Mouse (Mus musculus) forebrain, postnatal 0 days (tissue): ENCODE measurements around the gene Lenep. TPM values are rescaled to one million over a fixed set of nuclear protein-coding genes. Genes with fewer than 3 reads are reported as not detected.

Source experiments
- ATAC-seq: fragments of 200-750 bp; cut with Nextera tagmentation; 2 replicates; pipeline ENCODE4 v1.8.0; 2017; ENCODE audit warnings: mild to moderate bottlenecking, moderate library complexity
- DNase-seq: peaks from one replicate; pipeline ENCODE4 v3.0.0-alpha.2; 2015
- H3K27ac ChIP-seq: fragments of 300-500 bp; sonication (generic); 2 replicates; pipeline ENCODE4 v1.5.1; 2014; ENCODE audit warnings: low read depth, mild to moderate bottlenecking, antibody characterized with exemption, low read length, moderate library complexity, mixed read lengths
- H3K27me3 ChIP-seq: fragments of 300-500 bp; sonication (generic); 2 replicates; pipeline ENCODE4 v1.6.1; 2014; ENCODE audit warnings: mild to moderate bottlenecking, low read length, mixed read lengths; ENCODE audit not compliant: insufficient read depth
- H3K36me3 ChIP-seq: fragments of 300-500 bp; sonication (generic); 2 replicates; pipeline ENCODE4 v1.6.1; 2014; ENCODE audit warnings: mild to moderate bottlenecking, moderate library complexity; ENCODE audit not compliant: insufficient read depth
- H3K4me1 ChIP-seq: fragments of 300-500 bp; sonication (generic); 2 replicates; pipeline ENCODE4 v1.6.1; 2014; ENCODE audit warnings: antibody characterized with exemption; ENCODE audit not compliant: insufficient read depth
- H3K4me2 ChIP-seq: fragments of 300-500 bp; sonication (generic); 2 replicates; pipeline ENCODE4 v1.6.1; 2014; ENCODE audit warnings: low read depth, mild to moderate bottlenecking, moderate library complexity
- H3K4me3 ChIP-seq: fragments of 300-500 bp; sonication (generic); 2 replicates; pipeline ENCODE4 v1.5.1; 2014; ENCODE audit warnings: low read depth, low read length, mixed read lengths
- H3K9ac ChIP-seq: fragments of 300-500 bp; sonication (generic); 2 replicates; pipeline ENCODE4 v1.6.1; 2014; ENCODE audit warnings: mild to moderate bottlenecking
- H3K9me3 ChIP-seq: fragments of 300-500 bp; sonication (generic); 2 replicates; pipeline ENCODE4 v1.6.1; 2016; ENCODE audit warnings: low read length
- CTCF ChIP-seq: sonication (generic); IDR thresholded peaks from 2 replicates; pipeline ENCODE4 v1.5.1; 2016; ENCODE audit warnings: antibody characterized with exemption, control low read depth, low read depth
- WGBS: fragments of 180-500 bp; shearing (Covaris S2); extraction: QIAGEN DNeasy Blood & Tissue Kit; methylation state at CpG from one replicate; pipeline ENCODE4 v1.1.7; 2014; 5-methylcytosine and 5-hydroxymethylcytosine counted together
- polyA plus RNA-seq: library from polyadenylated mRNA; unstranded; fragments of >200 nt; fragmentation: Nextera tagmentation; extraction: Ambion mirVana; gene quantifications from 2 replicates; pipeline ENCODE4 v1.2.1, GENCODE M21; 2015
- total RNA-seq: library from RNA; depleted of rRNA; stranded (reverse); fragments of >200 nt; gene quantifications from 2 replicates; pipeline ENCODE4 v1.2.3, GENCODE M21; 2014

Lenep gene
- total and polyA plus RNA-seq, 2 experiments from 2014 or later = 4.2 TPM; not detected in 1

DNA sequence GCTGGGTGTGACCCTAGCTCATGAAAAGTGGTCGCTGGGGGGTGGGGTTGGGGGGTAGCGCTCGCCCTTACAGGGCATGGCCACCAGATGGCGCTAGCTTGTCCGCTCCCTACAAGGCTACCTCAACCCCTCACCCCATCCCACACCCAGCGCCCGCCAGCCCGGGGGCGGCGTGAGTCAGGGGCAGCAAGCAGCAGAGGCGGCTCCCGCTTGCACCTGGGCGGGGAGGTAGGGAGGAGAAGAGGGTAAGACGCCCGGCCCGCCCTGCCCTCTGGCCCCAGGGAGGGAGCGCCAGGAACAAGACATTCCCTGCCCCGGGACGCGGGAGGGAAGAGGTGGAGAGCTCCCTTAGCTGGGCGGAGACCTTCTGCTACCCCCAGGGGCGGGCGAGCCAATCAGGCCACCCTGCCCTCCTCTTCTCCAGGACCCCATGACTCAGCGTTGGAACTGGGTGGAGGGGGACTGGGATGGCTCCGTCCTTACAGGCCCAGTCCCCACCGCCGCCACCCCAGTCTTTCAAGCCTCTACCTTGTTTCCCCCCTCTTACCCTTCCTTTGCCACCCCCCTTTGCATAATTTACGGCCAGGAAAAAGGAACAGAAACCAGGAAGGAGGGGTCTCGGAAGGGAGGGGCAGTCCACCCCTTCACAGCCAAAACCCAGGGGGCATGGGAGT, 24.1 kb downstream of the Lenep start:
- ATAC-seq = peak; percentile 95
- Histone ChIP-seq H3K27ac (peak overlapping the region; percentile 50), H3K9me3 (no peaks in the 10 kb centered on the region), H3K9ac (peak overlapping the region; percentile 72), H3K4me1 (peaks cover 4% of the 10 kb centered on the region), H3K4me2 (peak overlapping the region; percentile 88), H3K36me3 (no peaks in the 10 kb centered on the region), H3K4me3 (peak overlapping the region; percentile 54), H3K27me3 (no peaks in the 10 kb centered on the region)
- DNase-seq = peak; percentile 84
- WGBS = 3% methylated on average over 29 of the region's 29 CpGs
- peak; percentile 93 for TF ChIP-seq CTCF

- WGBS = 71% methylated on average over 4 of the region's 4 CpGs
- Histone ChIP-seq H3K9ac (no peak overlapping the region), H3K9me3 (no peaks in the 10 kb centered on the region), H3K4me1 (peaks cover 4% of the 10 kb centered on the region), H3K27me3 (no peaks in the 10 kb centered on the region; the same call in 1 of the 2 replicates), H3K4me3 (0 out of 2 replicates have a peak overlapping the region, but pooled peaks have one; percentile 54), H3K36me3 (no peaks in the 10 kb centered on the region), H3K4me2 (peak overlapping the region; percentile 88), H3K27ac (no peak overlapping the region)
- DNase-seq (no peak), ATAC-seq (no peak)
- no peak for TF ChIP-seq CTCF
These were observed 24.8 kb downstream of the Lenep start for GRCm38 (mm10) chr3:89377831-89378230.

GRCm38 (mm10) chr3:89373581-89374231, 28.9 kb downstream of the Lenep start:
- H3K36me3 ChIP-seq = no peaks in the 10 kb centered on the region
- no peak for ATAC-seq

GRCm38 (mm10) chr3:89367338-89367737, 35.3 kb downstream of the Lenep start:
- Histone ChIP-seq H3K4me1 (no peaks in the 10 kb centered on the region), H3K27ac (no peak overlapping the region), H3K27me3 (no peaks in the 10 kb centered on the region), H3K4me3 (no peak overlapping the region), H3K36me3 (no peaks in the 10 kb centered on the region), H3K9ac (no peak overlapping the region), H3K4me2 (no peak overlapping the region), H3K9me3 (no peaks in the 10 kb centered on the region)
- no peak for DNase-seq
- no peak for TF ChIP-seq CTCF
- 81% methylated on average over 11 of the region's 11 CpGs for WGBS
- no peak for ATAC-seq

More at GRCm38 (mm10) chr3:89373581-89374231, 28.9 kb downstream of the Lenep start:
- H3K27ac ChIP-seq = no peak overlapping the region
- H3K4me2 ChIP-seq = no peak overlapping the region
- peaks cover 4% of the 10 kb centered on the region; the same call in 1 of the 2 replicates for H3K4me1 ChIP-seq
- WGBS = 49% methylated on average over 5 of the region's 5 CpGs
- TF ChIP-seq CTCF = no peak
- H3K27me3 ChIP-seq = no peaks in the 10 kb centered on the region; the same call in 1 of the 2 replicates
- no peak overlapping the region for H3K9ac ChIP-seq
- no peak overlapping the region for H3K4me3 ChIP-seq
- H3K9me3 ChIP-seq = no peaks in the 10 kb centered on the region
- DNase-seq = no peak

DNA sequence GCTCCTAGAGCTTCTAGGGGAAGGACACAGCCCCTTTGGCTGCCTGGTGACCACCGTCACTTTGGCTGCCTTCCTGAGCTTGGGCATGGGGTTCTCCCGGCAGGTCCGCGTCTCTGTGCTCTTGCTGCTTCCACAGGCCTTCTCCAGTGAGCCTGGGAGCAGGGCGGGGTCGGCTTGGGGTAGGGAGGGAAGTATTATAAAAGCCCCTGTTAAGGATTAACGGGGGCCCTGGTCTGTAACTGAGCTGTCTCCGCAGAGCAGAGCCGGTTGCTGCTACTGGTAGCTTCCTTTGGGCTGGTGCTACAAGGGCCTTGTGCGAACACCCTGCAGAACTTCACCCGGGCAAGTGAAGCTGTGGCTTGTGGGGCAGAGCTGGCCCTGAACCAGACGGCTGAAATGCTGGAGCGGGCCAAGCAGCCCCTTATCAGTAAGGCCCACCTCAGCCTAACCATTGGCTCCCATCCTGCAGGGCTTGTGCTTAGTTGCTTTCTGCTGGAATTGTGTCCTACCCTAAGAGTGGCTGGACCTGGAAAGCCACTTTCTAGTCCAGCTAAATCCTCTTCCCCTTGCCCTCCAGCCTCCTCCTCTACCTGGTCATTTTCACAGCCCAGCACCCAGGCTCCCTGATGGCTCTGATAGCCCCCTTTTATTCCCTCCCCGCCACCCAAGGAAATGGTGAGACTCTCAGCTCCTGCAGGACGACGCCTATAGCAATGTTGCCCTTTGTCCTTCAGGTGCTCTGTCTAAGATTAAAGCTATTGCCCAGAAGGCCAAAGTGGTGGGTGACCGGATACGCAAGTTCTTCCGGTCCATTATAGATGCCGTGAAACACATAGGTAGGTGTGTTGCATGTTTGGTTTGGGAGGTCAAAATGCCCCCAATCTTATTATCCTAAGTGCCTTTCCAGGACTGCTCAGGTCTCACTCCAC, 36.8 kb downstream of the Lenep start:
- H3K27me3 ChIP-seq = no peaks in the 10 kb centered on the region
- DNase-seq = no peak
- H3K4me2 ChIP-seq = no peak overlapping the region
- no peaks in the 10 kb centered on the region for H3K36me3 ChIP-seq
- no peak overlapping the region for H3K27ac ChIP-seq
- H3K4me3 ChIP-seq = no peak overlapping the region
- no peaks in the 10 kb centered on the region for H3K9me3 ChIP-seq
- no peak for ATAC-seq
- no peaks in the 10 kb centered on the region for H3K4me1 ChIP-seq
- H3K9ac ChIP-seq = no peak overlapping the region
- no peak for TF ChIP-seq CTCF
- 77% methylated on average over 20 of the region's 20 CpGs for WGBS

DNA sequence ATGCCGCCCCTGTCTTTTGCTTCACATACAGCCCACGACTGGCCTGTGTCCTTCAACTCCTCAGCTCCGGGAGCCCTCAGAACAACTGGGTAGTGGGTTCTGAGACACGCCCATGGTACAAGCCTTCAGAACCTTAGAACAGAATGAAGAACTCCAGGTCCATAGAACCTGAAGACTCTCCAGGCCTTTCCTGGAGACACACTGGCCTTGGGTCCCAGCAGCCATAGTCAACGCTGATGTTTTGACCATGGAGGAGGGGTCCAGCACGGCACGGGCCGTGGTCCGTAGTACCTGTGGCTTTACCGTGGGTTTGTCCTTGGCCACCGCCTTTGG, 37.5 kb downstream of the Lenep start, which contains the start of gene Dcst1:
TSS of gene Dcst1 (minus strand) at position 101 of the 333 bp plus-strand sequence.
- Histone ChIP-seq H3K36me3 (no peaks in the 10 kb centered on the region), H3K4me2 (no peak within 1 kb of the TSS), H3K4me3 (no peak within 1 kb of the TSS), H3K27me3 (no peaks in the 10 kb centered on the region), H3K9me3 (no peaks in the 10 kb centered on the region), H3K9ac (no peak within 1 kb of the TSS), H3K4me1 (no peaks in the 10 kb centered on the region), H3K27ac (no peak within 1 kb of the TSS)
- WGBS = 82% methylated on average over 11 of the region's 11 CpGs
- ATAC-seq (no peak), DNase-seq (no peak)
- no peak for TF ChIP-seq CTCF
